17 mouse cellular contexts compared by ENCODE assay signal in genomic region chr3:137831156-137831555, GRCm38 (mm10).
"Had no signal": no experiment of that assay in that cellular context is flagged by ENCODE, and none has a peak within 500 bp of the region (broad histone marks: within the 10 kb centered on the region; RNA-seq: fewer than 3 reads in every experiment).

No protein-coding gene starts in this region.

- DNase-seq: retina, postnatal 1 day; right cerebral cortex, adult 18-20 months; right cerebral cortex, postnatal 14 days; right cerebral cortex, postnatal 25 days; right cerebral cortex, postnatal 4 days; spleen, adult 18-20 months; thymus, adult 18-20 months; thymus, adult 2 months; thymus, postnatal 14 days; thymus, postnatal 25 days; thymus, postnatal 36 days; thymus, postnatal 4 days had no signal

- H3K9ac ChIP-seq: neural tube, embryonic 12.5 days; neural tube, embryonic 13.5 days; neural tube, embryonic 15.5 days; stomach, embryonic 15.5 days had no signal

- H3K4me2 ChIP-seq: neural tube, embryonic 12.5 days; neural tube, embryonic 13.5 days; neural tube, embryonic 15.5 days; stomach, embryonic 15.5 days had no signal

- H3K27me3 ChIP-seq: neural tube, embryonic 12.5 days; neural tube, embryonic 13.5 days; neural tube, embryonic 15.5 days; stomach, embryonic 15.5 days had no signal

- H3K36me3 ChIP-seq: neural tube, embryonic 12.5 days; neural tube, embryonic 13.5 days; neural tube, embryonic 15.5 days; stomach, embryonic 15.5 days had no signal

- H3K4me3 ChIP-seq: neural tube, embryonic 12.5 days; neural tube, embryonic 13.5 days; neural tube, embryonic 15.5 days; stomach, embryonic 15.5 days had no signal

- H3K4me1 ChIP-seq: stomach, embryonic 15.5 days had no signal

- H3K9me3 ChIP-seq: neural tube, embryonic 12.5 days; neural tube, embryonic 13.5 days; neural tube, embryonic 15.5 days; stomach, embryonic 15.5 days had no signal

- H3K27ac ChIP-seq: neural tube, embryonic 12.5 days; neural tube, embryonic 13.5 days; neural tube, embryonic 15.5 days; stomach, embryonic 15.5 days; stomach, postnatal 0 days had no signal
